Mouse (Mus musculus): ENCODE measurements at regions not wholly inside any gene's neighbourhood (a gene's known extent, or its start where the extent isn't known, plus 50 kb on each side); places are given as distances from the start of the nearest gene placed in this dataset.

DNA sequence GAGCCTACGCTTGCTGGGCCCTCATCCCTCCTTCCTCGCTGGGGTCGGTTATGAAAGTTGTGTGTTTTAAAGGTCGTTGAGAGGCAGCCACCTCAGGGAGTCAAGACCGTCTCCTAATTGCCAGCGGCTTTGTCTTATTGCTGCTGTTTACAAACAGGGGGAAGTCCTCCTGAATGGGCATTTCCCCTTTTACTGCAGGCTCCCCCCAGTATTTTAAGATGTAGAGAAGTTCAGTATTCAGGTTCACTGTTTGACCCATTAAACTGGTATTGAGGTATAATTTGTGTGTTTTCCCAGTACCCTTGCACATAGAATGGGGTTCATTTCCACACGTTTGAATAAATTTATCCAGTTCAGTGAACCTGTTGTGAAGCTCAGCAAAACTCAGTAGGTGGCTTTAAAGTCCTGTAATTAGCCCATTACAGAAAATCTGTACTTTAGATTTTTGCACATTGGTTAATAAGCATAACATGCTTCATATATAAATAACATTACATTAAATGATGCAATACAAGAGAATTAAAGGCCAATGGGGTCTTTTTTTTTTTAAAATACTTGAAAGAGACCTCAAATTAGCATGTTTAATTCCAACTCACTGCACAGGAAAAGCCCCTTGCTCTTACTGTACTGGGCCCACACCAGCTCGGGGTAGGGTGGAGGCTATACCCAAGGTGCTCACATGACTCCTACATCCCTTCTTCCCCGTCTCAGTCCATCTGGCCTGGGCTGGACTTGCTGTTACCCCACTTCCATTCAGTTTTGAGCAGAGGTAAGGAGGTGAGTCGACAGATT, 63.7 kb downstream of the Nkx2-1 start:
- DNase-seq (ENCODE audit: low spot score in 2 of 2), result no peak

DNA sequence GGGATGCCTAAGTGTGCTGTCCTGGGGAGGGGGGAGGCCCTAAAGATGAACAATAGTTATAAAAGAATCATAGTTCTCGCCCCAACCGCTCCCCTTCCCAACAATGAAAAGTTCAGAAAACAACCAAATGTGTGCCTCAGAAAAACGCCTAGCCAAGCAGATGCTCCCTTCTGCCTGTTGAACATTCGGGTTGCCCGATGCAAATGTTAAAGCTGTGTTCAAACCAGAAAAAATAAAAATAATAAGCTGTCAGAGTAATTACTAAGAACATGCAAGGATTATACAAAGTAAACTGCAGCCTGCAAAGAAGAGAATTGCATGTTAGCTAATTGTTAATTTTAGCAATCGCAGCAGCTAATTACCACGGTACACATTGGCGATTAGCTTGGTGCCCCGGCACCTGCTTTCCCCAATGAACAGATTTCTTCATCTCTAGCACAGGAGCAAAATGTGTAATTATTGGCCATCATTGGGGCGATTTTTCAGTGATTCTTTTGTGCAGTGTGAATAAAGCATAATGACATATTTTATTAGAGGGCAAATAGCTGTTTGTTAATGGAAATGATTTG, 65.7 kb downstream of the Nkx2-1 start:
- DNase-seq (ENCODE audit: low spot score in 2 of 2), result no peak

GRCm38 (mm10) chr12:56459508-56460119, 77.1 kb downstream of the Nkx2-1 start:
- DNase-seq (ENCODE audit: low spot score in 2 of 2), result no peak

DNA sequence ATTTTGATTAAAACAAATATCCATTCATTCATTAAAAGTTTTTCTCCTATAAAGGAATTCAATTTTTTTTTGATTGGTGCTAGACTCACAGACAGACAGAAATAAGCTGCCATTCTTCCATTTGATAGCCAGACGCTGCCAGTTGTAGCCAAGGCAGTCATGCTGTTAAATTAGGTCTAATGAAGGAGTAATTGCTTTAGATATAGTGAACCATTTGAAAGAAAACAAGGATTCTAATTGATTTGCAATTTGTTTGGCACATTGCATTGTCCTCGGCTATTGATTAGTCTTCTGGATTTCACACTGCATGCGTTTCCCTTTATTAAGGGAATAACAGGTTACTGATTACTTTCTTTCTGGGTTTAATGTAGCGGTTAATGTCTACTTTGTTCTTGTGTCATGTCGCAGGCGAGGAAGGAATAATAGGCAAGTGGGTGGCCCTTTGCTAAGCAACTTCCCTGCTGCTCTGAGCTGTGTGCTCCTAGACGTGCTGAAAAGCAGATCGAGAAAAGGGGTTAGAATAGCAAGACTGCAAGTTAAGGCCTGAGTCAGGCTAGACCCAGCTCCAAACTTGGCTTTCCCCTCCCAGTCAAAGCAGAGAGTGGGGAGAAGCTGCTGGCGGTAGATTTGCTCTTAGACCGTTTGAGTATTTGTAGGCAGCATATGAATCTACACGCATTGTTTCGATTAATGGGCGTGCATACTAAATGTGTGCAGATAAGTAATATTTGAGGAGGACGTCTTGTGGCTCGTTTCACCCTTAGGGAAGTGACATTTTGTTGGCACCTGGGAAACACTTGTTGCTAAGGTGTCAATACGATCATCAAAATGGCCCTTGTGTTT, 77.8 kb downstream of the Nkx2-1 start:
- DNase-seq (ENCODE audit: low spot score in 2 of 2), result no peak

DNA sequence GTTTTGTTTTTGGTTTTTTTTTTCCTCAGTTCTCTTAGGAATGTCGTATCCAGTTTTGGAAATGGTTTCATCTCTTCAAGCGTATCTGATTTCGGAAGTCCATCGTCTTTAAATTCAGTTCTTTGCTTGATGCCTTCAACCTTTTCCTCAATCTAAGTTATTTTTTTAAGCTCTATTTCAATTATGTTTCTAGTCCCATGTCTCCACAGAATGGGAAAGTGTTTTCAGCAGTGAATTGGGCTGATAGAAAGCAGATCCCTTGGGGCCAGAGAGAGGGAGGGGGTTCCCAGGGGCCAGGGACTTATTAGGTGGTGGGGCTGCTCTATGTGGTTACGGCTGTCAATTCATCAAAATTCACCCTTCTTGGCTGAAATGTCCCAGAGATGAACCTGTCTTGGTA, 78.8 kb downstream of the Nkx2-1 start:
- DNase-seq (ENCODE audit: low spot score in 2 of 2), result no peak

GRCm38 (mm10) chr12:56457356-56457755, 79.4 kb downstream of the Nkx2-1 start:
- DNase-seq (ENCODE audit: low spot score in 2 of 2), result no peak

GRCm38 (mm10) chr12:56450261-56450660, 86.4 kb downstream of the Nkx2-1 start:
- DNase-seq (ENCODE audit: low spot score in 2 of 2), result no peak

GRCm38 (mm10) chr12:56448786-56449564, 87.7 kb downstream of the Nkx2-1 start:
- DNase-seq (ENCODE audit: low spot score in 2 of 2), result no peak

DNA sequence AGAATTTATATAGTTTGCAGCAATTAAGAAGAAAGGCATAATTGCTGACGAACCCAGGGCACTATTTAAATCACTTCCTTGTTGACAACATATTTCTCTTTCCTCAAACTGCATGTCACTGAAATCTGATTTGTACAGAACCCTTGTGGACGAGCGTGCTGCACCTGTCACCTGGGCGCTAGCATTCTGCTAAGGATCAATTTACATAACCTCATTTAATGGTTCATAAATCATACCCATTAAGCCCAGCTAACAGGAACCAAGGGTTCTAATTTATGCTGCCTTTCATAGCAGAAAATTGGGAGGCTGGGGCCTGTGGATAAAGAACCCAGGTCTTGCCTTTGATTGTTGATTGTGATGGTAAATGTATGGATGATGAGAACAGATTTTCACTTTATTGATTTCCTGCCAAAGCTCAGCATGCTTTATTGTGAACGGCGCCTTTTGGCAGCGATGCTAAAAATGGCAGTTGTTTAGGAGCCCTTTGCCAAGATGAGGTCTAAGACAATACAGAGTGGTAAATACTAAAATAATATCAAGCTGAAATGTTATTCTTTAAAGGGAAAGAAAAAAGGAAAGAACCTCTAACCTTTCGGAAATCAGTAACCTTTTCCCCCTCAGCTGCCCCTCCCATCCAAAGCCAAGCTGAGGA, 95.4 kb downstream of the Nkx2-1 start:
- DNase-seq (ENCODE audit: low spot score in 2 of 2), result no peak

DNA sequence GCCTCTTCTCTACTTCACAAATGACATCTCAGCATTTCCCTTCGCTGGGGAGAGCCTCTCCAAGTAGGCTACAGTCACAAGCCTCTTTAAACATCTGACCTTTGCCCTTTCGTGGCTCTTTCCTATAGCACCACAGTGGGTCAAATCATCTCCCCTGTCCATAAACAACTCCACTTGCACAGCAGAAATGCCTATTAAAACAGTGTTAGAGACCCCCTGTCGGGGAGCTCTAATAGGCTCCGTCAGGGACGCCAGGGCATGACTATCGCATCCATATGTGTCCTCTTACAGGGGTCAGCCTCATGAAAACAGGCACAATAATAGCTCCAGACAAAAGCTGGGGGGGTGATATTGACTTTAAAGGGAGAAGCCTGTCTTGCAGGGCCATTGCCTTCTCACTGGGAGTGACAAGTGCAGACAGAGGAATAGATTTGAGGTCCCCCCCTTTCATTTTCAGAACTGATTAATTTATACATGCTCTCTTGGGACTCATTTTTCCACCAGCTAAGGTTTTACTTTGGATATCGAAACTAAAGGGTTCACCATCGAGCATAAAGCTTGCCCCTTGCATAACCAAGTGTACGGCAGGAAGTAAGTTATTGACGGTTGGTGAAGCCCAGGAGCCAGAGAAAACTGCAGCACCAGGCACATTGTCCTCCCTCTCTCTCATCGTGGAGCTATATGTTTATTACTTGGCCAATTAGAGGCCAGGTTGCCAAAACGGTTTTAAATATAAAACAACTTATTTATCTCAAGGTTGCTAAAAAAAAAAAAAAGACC, 94.6 kb upstream of the Mbip start:
- DNase-seq (ENCODE audit: low spot score in 2 of 2), result no peak

DNA sequence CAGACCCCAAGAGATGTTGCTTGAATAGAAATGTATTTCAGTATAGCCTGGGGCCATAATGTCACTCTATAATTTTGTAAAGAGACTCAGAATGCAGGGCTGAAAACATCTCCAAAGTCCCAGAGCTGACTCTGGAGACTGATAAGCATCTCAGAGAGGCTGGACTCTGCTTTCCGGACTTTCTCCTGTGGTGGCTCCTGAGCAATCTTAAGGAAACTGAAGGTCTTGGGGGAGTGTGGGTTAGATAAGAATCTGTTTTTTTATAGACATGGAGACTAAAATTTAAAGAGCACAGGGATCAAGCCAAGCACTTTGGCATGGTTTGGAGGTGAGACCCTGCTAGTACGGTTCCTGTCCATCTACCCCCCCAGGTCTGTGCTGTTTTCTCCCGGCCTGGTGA, 92.7 kb upstream of the Mbip start:
- no peak for DNase-seq (ENCODE audit: low spot score in 2 of 2)

- DNase-seq (ENCODE audit: low spot score in 2 of 2), result no peak
Measured at GRCm38 (mm10) chr12:56437975-56438374, 92.3 kb upstream of the Mbip start.

DNA sequence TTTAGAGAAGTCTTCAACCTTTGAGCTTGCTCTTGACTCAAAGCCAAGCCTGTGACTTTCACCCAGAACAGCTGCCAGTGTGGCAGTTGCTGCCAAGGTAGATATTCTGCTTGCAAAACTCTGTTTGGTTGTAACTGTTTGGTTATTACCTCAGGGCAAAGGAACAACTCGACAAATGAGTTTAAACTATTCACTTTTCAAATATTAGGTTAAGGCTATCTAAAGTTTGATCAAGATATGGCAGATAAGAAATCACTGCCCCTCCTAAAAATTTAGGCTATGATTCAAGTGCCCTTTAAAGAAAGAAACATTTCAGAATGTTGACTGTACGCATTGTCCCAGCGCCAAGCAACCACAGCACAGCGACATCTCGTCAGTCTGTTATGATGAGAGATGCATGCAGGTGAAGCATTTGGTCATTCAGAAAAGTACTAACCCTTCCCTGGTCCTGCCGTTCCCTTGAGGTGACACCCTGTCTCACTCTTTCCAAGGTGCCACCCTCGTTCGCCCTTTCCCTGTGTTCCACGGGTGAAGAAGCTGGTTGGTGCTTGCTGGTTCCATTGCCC, 81.1 kb upstream of the Mbip start:
- no peak for DNase-seq (ENCODE audit: low spot score in 2 of 2)

GRCm38 (mm10) chr12:56416106-56416505, 70.4 kb upstream of the Mbip start:
- no peak for DNase-seq (ENCODE audit: low spot score in 2 of 2)

GRCm38 (mm10) chr12:56414861-56415765, 69.4 kb upstream of the Mbip start:
- no peak for DNase-seq (ENCODE audit: low spot score in 2 of 2)

- DNase-seq (ENCODE audit: low spot score in 2 of 2), result no peak
Measured at GRCm38 (mm10) chr12:56405658-56406057, 60.0 kb upstream of the Mbip start.

DNA sequence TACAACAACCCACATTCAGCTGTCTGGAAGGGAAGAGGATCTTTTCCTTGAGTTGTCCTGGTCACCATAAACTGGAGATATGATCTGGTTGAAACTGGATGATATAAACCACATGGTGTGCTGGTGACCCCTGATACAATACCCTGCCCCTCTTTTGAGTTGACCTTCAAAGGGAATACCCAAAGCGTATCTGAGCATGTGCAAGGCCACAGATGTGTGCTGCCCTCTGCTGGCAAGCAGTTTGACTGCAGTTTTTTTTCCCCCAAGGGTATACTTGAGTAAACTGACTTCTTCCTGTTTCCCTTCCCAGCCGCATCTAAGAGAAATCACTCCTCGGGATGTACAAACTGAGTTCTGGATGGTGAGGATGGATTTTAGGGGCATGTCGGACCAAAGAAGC, 59.1 kb upstream of the Mbip start:
- peak; percentile 40 to 72 for DNase-seq (ENCODE audit: low spot score in 2 of 2)

GRCm38 (mm10) chr12:56404262-56404661, 58.6 kb upstream of the Mbip start:
- no peak for DNase-seq (ENCODE audit: low spot score in 2 of 2)

DNA sequence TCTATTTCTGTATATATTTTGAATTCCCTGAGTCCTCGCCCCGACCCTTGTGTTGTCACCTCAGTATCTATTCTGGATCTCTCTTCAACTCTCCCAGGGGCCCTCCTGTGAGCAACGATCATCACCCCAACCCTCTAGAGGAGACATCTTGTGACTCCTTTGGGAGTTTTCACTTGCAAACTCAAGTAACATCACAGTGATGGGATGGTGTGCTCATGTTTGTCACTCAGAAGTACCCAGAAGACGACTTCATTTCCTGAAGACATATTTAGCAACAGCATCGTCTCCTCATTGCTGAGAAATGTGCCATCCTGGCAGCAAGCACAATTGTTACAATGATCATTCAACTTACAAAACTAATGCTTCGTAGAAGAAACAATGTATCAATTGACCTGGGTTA, 57.9 kb upstream of the Mbip start:
- no peak for DNase-seq (ENCODE audit: low spot score in 2 of 2)
